Mouse (Mus musculus) ES-CJ7 (cell line): ENCODE measurements around the gene Tff3.

Experiments used
- DNase-seq: peaks from one replicate; pipeline ENCODE4 v3.0.0; 2011; ENCODE audit warnings: low read depth, low spot score

Gene Tff3

DNA sequence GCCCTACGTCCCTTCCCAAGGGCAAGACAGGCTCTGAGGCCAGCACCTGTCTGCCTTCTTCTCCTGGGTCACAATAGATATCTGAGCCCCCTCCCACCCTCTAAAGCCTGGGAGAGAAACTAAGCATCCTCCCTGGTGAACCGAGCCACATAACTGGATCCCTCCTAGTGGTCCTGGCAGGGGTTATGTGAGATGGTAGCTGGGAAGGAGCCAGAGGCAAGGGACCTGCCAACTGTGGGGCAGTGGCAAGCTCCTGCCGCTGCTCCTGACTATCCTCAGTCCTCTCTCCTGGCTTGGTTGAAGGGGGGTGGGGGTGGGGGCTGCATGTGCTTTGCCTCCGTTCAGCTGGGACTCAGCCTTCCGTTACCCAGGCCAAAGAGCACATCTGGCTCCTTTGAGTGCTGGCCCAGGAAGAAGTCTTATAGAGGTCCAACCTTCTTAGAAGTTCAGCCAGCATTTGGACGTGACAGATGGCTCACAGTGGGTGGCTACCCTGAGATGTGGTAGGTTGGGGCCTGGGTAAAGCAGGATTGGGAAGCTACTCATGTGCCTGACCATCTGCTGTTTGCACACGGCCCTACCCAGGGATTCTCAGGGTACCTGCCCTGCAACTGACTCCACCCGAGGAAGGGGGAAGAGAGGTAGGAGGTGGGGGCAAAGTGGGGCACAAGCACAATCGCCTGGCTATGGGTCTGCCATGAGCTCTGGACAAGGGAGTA is 3.7 kb downstream of the Tff3 start:
- no peak for DNase-seq

DNA sequence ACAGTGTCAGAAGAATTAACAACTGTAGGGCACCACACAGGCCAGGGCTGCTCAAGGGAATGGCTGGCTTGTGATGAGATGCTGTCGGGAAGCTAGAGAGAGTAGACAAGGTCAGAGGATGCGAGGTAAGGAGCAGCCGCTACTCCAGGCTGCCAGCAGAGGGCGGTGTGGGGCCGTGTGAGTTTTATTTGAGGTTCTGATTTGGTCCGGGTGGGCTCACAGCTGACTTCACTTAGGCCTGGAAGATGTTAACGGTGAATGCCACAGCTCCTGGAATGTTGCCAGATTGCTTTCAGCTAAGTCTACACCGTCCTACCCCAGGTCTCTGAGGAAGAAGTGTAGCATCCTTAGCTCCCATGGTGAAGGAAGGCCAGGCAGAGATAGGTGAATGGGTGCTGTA is 7.5 kb downstream of the Tff3 start:
- DNase-seq, result peak; percentile 72

DNA sequence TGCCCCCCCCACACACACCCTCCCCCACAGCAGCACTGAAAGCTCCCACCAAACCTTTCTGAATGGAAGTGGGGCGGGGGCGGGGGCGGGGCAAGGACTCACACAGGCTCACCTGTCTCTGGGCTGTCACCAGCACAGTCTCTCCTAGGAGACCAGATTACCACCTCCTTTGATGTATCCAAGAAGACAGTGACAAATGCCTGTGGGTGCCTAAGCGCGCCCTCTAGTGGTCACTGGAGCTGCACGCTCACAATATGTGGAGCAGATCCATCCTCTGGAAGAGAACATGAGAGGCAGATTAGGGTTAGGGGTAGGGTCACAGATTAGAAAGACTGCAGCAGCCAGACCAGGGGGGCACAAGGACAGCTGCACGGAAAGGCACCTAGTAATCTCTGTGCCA is 10.0 kb downstream of the Tff3 start:
- DNase-seq, result peak; percentile 82

DNA sequence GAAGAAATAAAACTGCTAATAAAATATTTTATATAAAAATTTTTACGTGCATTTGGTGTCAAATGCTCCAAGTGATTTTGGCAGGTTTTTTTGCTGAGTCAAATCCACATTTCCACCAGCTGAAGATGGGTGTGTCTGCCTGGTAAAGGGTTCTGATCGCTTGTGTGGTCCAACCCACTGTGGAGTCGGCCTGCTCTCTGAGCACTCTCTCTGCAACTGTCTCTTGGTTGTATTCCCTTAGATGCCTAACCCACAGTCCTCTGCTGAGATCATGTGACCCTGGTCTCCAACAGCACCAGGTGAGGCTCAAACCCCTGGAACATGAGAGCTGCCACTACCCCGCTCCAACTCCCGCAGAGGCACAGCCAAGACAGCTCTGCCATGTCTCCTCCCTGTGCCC is 11.5 kb downstream of the Tff3 start:
- DNase-seq, result peak; percentile 64

DNA sequence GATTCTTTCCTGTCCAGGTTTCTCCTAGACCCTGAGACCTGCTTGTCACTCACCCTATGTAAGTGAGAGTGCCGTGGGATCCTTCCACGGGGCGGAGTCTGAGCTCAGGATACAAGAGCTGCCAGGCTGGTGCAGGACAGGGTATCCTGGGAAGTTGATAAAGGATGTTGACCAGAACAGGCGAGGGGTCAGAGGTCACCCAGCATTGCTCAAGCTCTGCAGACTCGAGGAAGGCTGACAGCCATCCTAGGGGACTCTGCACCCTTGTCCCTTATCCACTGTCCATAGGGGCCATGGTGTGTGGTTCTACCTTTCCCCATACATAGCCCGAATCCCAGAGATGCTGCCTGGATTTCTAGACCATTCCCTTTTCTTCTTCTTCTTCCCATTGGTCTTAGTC is 13.4 kb downstream of the Tff3 start:
- DNase-seq, result no peak

DNA sequence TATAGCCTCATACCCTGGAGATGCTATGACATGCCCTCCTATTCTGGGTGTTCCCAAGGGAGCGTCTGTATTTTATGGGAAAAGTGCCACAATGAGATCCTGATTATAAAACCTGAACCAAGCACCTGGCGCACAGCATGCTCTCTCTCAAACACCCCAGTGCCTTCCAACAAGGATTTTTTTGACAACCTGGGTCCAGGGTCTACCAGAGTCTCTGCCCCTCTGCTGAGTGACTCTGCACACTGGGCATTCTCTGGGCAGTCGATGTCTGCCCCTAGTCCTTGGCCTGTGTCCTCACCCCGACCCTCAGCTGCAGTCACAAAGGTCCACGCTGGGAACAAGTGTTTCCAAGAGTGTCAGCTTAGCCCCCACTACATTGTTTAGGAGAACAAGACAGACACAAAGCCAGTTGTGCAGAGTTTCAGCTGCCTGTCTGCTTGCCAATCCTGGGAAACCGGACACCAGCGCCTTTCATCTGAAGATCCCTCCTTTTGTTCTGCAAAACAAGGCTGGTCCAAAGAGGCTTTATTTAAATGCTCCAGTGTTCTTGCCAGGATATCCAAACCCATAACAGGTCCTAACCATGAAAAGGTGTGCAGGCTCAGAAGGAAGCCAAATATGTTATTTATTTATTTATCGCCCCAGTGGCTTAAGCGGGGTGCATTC is 16.1 kb downstream of the Tff3 start:
- peak; percentile 85 for DNase-seq

DNA sequence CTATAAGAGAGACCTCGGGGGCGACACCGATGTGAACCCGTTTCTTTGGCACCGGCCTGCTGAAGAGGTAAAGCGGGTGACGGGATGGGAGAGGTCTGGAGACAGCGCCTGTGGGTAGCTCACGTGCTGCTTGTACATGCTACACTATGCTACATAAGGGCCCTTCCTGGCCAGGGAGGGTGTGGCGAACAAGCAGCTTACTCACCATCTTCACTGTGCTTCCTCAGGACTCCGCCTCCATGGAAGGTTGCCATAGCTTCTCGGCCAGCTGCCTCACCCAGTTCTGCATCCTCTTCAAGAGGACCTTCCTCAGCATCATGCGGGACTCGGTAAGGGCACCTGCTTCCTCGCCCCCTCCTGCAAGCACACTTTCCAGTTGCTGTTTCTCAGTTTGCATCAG is 21.1 kb downstream of the Tff3 start:
- no peak for DNase-seq

DNA sequence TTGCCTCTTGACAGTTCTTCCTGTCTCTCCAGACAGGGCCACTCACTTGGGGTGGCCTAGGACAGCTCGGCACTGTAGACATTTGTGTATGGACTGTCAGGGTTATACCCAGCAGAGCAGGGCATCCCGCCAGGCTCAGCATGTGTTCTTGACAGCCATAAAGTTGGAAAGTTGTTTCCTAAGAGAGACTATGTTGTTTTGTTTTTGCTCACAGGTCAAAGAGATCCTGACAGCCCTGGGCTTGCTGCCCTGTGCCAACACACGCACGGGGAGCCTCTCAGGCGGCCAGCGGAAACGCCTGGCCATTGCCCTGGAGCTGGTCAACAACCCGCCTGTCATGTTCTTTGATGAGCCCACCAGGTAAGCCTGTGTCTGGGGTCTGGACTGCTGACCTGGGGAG is 25.6 kb downstream of the Tff3 start:
- DNase-seq, result no peak

DNA sequence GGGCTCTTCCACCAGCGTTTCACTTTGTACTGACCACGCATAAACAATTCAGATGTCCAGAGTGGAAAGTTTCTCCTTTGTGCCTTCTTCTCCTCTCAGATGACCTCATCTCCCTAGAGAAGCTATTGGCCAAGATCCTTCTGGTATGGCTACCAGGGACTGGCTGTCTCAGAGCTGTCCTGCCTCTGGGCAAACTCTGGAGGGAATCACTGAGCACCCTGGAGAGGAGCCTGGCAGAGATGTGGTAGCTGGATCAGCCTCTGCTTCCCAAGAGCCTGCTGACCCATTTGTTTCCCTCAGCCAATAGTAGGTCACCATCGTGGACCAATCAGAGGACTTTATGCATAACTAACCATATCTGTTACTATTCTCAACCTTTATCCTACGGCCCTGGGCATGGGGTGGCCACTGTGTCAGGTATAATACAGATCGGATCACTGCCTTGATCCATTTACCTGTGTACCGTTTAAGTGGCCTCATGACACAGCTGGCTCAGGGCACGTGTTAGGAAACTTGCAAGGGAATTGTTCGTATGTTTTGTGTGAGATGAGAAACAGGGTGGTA is 26.4 kb downstream of the Tff3 start:
- no peak for DNase-seq

DNA sequence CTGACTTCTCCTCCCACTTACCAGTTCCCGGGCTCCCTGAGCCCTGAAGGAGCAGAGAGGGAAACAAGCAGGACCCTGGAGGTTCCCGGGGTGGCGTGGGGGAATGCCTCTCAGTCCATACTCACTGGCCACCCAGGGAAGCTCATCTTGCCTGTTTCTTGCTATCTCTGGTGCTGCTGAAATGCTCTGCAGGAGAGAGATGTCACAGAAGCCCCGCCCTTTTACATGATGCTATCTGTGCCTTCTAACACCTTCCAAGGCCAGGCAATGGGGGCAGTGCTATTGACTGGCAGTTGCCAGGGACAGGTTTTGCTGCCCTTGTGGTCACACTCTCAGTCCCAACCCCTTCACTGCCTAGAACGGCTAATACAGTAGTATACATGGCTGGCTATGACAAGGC is 30.7 kb downstream of the Tff3 start:
- no peak for DNase-seq

DNA sequence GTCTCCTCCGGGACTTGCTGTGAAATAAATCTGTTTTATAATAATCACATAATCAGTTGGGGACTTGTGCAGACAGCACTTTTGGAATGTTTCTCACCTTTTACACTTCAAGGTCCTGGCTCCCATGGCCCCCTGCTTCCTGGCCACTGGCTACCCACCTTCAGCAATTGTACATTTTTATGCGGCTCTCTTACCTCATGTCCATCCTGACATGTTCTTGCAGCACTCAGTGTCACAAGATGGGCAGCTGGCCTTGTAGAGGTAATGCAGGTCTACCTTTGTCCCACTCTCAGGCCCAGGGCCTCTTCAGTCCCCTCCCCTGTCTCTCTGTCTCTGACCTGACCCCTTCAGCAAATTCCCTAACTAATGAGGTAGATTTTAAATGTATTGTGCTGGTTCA is 32.6 kb downstream of the Tff3 start:
- DNase-seq, result no peak

DNA sequence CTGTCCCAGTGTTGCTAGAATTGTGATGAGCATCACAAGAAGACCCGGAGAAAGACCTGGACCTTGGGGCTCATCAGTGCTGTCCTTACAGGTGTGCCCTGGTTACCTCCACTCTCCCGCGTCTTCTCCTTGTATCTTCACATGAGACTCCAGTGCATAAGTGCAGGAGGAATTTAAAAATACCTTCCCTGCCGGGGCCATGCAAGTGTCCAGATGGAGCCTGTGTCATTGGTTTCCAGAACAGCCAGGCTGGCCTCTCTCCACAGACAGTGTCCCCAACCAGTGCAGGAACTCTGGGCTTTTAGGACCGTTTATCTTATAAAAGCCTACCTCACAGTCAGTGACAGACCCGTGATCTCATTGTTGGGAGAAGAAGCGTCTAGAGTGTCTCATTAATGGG is 33.9 kb downstream of the Tff3 start:
- no peak for DNase-seq

DNA sequence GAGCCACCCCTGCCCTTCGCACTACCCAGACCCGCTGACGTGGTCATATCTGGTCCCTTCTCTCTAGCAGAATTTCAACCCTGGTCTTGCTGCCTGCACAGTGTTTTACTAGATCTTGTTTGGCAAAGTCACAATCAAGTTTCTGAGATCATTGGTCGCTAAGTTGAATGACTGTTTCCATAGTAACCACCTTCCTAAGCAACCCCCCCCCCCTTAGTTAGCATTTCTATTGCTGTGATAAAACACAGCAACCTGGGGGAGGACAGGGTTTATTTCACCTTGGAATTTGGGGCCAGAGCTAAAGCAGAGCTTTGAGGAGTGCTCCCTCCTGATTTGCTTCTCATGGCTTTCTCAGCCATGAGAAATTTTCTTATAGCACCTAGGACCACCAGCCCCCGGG is 34.7 kb downstream of the Tff3 start:
- DNase-seq, result peak; percentile 25

DNA sequence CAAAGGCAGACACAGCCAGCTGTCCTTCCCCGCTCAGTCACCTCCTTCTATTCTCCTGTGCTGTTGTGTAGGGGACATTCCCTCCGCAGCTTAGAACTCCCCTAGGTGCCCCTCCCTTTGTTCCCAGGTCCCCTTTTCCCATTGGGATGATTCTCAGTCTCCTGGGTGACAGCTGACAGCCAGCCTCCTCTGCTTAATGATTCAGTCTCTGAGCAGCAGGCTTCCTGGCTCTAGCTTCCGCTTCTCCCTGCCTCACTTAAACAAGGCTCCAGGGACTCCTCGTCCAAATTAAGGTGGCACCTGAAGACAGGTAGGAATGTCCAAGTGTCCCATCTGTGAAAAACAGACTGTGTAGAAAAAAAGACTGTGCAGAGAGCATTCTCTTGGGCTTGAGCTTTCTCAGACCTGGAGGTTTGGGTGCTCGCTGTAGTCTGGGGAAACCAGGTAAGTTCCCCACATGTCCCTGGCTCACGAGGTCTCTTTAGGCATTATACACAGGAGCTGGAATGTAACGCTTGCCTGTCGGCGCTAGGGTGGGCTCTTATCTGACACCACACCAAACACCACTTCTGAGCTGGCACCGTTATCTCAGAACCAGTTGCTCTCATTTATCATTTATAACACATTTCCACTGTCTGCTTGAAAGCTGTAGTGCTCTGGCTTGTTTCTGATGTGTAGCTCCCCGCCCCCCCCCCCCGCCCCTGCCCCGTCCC is 38.3 kb downstream of the Tff3 start:
- no peak for DNase-seq

DNA sequence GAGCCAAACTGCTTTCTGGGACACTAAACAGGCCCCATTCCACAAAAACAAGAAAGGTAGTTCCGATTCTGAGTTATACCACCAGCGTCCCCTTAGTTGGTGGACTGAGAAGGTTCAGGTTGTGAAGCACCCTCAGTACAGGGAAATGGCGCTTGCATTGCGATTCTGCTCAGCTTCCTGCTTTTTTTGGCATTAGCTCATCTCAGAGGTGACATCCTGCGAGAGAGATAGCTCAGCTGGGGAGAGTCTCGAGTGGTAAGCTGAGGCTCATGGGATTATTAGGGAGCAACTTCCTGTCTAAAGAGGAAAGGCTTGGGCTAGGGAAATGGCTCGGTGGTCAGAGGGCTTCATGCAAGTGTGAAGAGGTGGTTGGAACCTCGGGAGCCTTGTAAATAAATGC is 39.6 kb downstream of the Tff3 start:
- no peak for DNase-seq

DNA sequence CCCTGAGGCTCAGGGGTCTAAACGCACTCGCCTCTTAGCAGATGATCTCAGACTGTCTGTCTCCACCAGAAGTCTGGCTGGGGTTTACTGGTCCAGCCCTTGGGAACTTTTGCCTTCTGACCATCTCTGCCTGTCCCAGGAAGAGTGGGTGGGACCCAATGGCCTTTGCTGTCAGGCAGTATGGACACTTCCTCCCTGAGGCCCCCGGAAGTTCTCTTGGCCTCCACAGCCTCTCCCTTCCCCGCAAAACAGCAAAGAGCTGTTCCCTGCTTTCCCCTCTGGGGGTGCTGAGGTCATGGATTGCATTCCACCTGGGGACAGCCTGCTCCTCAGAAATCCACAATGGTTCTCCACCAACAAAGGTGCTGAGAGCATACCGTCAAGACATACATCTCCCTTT is 40.7 kb downstream of the Tff3 start:
- no peak for DNase-seq

DNA sequence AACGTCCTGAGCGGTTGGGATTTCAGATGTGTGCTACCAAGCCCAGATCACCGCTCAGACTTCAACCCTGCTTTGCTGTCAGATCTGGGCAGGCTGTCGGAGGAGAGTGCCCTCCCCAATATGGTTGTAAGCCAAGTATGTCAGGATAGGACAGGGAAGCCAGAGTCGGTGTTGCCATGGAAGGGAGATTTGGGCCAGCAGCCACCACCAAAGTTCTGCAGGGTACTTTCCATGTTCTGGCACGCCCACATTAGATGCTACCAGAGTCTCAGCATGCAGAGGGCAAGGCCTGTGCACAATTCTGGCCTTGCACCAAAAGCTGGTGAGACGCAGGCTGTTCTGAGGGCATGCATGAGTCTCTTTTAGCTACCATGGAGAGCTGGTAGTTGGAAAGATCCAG is 43.2 kb downstream of the Tff3 start:
- no peak for DNase-seq

DNA sequence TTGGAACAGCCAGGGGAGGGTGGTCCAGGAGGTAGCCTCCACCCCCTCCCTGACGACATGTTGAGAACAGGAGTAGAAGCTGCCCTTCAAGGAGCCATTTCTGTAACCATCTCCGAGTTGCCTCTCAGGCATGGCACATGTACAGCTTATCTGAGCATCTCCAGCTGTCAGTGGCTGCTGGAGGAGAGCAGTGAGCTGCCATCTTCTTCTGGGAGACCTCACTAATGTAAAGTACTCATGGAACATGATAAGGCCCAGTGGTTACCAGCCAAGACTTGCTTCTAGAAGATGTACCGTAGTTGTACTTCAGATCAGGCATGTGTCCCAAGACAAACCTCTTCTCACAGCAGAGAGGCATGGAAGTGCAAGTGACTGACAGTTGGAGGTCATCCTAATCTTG is 43.9 kb downstream of the Tff3 start:
- no peak for DNase-seq

DNA sequence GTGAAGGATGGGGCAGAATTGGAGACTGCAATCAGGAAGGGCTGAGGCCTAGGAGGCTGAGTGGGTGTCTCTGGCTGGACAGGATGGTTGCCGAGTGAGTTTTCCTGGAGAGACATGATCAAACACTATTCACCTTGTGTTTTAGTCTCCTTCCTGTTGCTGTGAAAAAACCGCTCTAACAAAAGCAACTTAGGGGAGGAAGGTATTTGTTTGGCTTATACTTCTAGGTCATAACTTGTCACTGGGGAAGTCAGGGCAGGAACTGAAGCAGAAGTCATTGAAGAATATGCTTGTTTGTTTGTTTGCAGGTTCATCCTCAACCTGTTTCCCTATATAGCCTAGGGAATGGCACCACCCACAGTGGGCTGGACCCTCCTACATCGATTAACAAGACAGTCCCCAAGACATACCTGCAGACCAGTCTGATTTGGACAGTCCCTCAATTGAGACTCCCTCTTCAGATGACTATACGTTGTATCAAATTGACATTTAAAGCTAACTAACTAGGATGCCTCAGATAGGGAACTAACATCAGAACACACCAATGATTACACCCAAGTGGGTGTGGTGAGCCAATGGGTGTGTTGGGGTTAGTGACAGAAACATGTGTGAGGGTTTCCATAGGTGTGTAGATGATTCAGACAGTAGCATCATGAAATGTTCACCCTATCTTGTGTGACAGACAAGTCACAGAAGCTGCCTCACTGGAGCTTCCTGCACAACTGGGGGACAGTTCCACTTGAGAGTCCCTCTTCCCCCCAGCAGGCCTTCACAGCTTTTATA is 47.0 kb downstream of the Tff3 start:
- no peak for DNase-seq

DNA sequence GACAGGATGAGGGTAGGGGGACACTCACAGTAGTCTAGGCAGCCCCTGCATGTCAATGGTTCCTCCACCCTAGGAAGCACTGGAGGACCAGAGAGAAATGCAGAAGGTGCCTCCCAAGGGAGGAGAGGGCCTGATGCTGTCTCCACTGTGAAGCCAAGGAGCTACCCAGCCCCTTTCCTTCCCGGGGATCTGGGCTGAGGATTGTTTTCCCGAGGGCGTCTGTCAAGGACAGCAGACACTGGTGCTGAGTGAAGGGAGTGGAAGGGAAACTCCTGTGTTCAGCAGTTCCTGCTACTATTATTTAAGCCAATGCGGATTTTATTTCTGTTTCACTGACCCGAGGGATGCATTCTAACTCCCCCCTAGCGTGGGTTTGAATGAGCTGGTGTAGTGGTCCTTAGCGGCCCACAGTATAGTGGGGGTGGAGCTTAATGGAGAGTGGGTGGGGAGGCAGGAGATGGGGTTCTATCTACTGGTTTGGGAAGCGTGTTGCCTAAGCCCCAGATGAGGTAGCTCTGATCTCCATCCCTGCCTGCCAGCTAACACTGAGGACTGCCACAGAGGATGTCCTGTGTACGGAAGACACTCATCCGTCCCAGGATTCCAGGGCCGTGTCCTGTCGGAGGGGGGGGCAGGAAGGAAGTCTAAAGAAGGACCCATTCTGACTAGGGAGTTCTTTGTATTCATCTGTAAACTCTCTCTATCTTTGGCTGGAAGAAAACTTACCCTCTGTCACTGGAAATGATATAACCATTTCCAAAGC is 50.2 kb downstream of the Tff3 start:
- DNase-seq, result no peak

DNA sequence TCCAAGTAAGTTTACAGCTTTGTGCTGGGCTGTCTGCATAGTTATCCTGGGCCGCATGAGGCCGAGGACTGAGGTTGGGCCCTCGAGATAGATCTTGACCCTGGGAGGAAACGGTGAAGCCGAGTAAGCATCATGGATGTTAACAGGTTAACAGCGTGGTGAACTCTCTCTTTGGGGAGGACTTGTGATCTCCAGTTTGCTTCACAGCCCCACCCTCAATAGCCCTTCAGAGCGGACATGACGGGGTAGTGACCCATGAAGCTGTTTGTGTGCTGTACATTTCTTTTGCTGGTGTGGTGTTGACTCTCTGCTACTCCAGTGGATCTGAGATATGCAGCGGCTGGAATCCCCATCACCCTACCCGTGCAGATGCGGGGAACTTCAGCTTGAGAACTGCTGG is 50.9 kb downstream of the Tff3 start:
- no peak for DNase-seq
